Mouse (Mus musculus) thymus, postnatal 36 days (tissue): Measurements from ENCODE around the gene Atp10a.
A peak's percentile ranks its signal among the peaks of the same experiment; 100 is the strongest.

Experiments used
- DNase-seq, 2 experiments: peaks; one replicate each; pipeline ENCODE4 v3.0.0; 2022; ENCODE audit warnings: mixed read lengths in 2 of 2

The Atp10a gene

GRCm38 (mm10) chr7:58742009-58742408, 86.0 kb downstream of the Atp10a start:
- peak; percentile 59 to 74 for DNase-seq

GRCm38 (mm10) chr7:58742648-58743047, 86.7 kb downstream of the Atp10a start:
- no peak for DNase-seq

GRCm38 (mm10) chr7:58743362-58744320, 87.7 kb downstream of the Atp10a start:
- no peak for DNase-seq

GRCm38 (mm10) chr7:58746817-58747216, 90.9 kb downstream of the Atp10a start:
- DNase-seq = no peak

- DNase-seq = peak; percentile 62 to 78
Observed at GRCm38 (mm10) chr7:58749904-58750612, 94.1 kb downstream of the Atp10a start.

GRCm38 (mm10) chr7:58752041-58752440, 96.1 kb downstream of the Atp10a start:
- DNase-seq = no peak

- peak in 1 of 2 experiments; percentile 40 for DNase-seq
Observed at GRCm38 (mm10) chr7:58754076-58754475, 98.1 kb downstream of the Atp10a start.

GRCm38 (mm10) chr7:58754536-58754935, 98.6 kb downstream of the Atp10a start:
- DNase-seq = peak in 1 of 2 experiments; percentile 30

- DNase-seq = peak; percentile 57 to 80
Observed at GRCm38 (mm10) chr7:58755083-58755482, 99.1 kb downstream of the Atp10a start.

GRCm38 (mm10) chr7:58755846-58756245, 99.9 kb downstream of the Atp10a start:
- DNase-seq = peak in 1 of 2 experiments; percentile 46

GRCm38 (mm10) chr7:58757331-58757730, 101.4 kb downstream of the Atp10a start:
- DNase-seq = no peak

- DNase-seq = peak in 1 of 2 experiments; percentile 32
Observed at GRCm38 (mm10) chr7:58758396-58758795, 102.4 kb downstream of the Atp10a start.

GRCm38 (mm10) chr7:58759265-58759664, 103.3 kb downstream of the Atp10a start:
- DNase-seq = peak; percentile 53 to 67

GRCm38 (mm10) chr7:58767257-58767656, 111.3 kb downstream of the Atp10a start:
- DNase-seq = peak; percentile 65 to 76

- no peak for DNase-seq
Observed at GRCm38 (mm10) chr7:58768253-58768652, 112.3 kb downstream of the Atp10a start.

GRCm38 (mm10) chr7:58770254-58770653, 114.3 kb downstream of the Atp10a start:
- peak; percentile 52 to 54 for DNase-seq

GRCm38 (mm10) chr7:58772048-58772690, 116.2 kb downstream of the Atp10a start:
- DNase-seq = no peak

GRCm38 (mm10) chr7:58779146-58779545, 123.2 kb downstream of the Atp10a start:
- no peak for DNase-seq

GRCm38 (mm10) chr7:58786986-58787385, 131.0 kb downstream of the Atp10a start:
- DNase-seq = no peak

- DNase-seq = no peak
Observed at GRCm38 (mm10) chr7:58787585-58787984, 131.6 kb downstream of the Atp10a start.

- no peak for DNase-seq
Observed at GRCm38 (mm10) chr7:58788424-58789261, 132.7 kb downstream of the Atp10a start.

GRCm38 (mm10) chr7:58797281-58797680, 141.3 kb downstream of the Atp10a start:
- no peak for DNase-seq
